Mouse (Mus musculus) WW6 (cell line): ENCODE data around the gene Fam107b.
A peak's percentile ranks its signal among the peaks of the same experiment; 100 is the strongest.

ENCODE experiments used
- DNase-seq: peaks from one replicate; pipeline ENCODE4 v3.0.0-alpha.2; 2013; ENCODE audit warnings: low read depth, low spot score

Fam107b gene

DNA sequence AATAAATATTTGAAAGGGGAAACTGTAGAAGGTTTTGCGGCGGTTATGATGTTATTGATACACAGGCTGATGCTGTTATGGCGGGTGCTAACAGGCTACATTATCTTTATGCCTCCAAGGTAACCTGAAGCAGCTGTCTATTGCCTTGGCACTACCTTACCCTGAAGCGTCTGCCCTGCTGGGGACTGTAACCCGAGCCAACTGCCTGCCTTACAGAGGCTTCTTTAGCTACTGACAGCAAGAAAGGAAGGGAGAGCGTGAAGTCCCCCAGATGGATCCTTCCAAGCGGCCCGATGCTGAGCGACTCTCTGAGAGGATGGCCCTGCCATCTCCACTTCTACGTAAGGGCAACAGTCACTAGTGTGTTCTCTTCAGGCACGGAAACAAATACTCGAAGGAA is at the start of gene Fam107b:
Gene Fam107b, plus strand, starts transcription at position 303 of the 400 bp plus-strand sequence.
- no peak for DNase-seq

DNA sequence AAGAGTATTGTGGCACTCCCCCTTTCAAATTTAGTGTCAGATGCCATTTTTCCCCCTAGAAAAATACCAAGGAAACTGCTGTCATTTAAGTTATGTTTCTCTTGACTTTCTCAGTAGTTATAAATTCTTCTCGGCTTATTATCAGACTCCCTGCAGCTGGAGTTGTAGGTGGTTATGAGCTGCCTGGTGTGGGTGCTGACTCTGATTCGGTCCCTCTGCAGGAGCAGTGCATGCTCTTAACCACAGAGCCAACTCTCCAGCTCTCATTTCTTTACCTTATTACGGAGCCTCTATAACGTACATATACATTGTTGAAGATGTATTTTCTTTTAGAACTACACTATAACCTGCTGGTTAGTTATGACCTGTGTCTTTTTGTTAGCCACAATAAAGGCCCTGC is 47.7 kb upstream of the Fam107b start:
- no peak for DNase-seq

DNA sequence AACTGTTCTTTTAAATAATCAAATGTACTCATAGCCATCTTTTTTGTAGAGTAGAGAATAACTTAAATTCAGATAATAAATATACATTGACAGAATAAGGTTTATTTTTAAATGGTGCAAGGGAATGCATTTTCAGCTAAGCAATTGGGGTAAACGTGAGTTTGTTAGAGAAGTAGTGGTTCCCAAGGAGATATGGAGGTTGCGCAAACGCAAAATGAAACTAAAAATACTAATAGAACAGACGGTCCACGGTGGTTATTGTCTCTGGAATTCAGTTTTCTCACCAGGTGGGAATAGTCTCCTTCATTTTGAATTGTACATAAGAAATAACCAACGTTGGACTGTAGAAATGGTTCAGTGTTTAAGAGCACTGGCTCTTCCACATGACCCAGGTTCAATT is 44.0 kb upstream of the Fam107b start:
- DNase-seq, result no peak

DNA sequence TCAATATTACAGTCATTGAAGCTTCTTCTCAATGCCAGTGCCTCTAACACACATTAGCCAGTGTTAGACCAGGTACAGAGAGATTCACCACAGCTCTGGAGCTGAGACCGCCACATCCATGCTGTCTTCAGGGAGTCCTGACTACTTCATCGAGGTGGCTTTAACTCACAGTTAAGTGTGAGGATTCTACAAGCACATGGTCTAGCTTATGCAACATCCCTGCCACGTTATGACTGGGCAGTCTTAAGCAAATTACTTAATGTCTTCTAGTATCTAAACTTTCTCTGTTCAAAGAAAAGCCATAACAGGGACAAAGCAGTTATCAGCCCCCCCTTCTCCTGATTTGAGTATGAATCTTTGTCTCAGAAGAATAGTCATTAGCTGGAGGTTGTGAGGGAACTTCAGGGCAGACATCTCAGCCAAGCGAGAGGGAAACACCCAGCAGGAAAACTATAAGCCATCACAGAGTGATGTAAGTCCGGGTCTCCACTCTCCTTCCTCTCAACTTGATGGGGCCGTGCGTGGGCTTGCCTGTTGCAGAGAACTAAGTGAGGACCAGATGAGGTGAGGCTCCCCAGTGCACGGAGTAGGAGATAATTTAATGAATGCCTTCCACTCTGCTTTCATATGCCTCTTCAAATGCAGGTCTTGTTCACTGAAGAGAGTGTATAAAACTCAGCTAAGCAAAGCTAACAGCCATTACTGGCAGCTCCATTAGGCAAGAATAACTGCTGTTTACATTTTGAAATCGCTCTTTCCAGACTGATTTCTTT is 28.8 kb upstream of the Fam107b start:
- DNase-seq, result no peak

DNA sequence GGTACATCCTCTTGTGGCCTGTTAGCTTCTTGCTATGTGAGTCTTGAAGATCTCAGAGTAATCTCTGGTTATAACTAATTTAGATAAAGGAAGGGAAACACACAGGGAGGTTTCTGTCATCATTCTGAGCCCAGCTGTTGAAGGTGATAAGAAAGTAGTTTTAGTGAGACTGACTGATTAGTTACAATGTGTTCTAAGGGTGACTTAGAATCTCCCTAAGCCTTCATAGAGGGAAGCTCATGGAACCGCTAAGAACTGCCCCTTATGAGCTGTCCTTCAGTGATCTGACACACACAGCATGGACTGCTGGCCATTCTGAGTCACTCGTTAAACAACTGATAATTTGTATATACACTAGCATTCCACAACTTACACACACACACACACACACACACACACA is 24.2 kb upstream of the Fam107b start:
- no peak for DNase-seq

DNA sequence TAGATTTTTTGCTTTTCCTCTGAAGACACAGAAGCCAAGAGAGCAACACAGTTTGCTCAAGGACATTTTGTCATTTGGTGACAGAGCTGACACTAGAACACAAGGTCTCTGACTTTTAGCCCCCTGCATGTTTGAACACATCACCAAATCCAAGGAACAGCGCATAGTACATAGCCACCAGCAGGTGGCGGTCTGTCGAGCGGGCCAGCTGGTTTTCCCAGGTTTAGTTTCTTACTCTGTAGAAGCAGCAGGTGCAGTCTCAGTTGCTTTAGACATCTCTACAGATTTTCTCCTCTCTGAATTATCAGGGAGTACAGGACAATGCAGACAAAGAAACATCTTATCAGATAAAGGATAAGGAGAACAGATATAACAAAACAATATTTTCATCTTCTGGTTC is 23.7 kb upstream of the Fam107b start:
- DNase-seq, result peak; percentile 20

DNA sequence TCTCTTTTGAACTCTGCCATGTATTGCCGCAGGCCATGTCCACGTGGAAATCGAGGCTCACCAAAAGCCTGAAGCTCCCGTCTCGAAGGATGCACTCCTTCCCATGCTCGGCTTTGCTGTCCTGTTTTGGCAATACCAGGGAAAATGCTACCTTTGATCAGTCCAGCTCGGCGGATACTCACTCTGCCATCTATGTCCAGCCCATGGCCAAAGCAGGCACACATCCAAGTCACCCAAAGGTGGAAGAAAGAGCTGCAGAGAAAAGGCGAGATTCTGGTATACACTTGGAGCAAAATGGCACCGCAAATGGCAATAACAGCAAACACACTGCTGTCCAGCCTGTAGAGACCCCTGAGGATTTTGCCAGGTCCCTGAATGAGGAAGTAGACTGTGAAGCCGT is 318 bp downstream of the Fam107b start:
- no peak for DNase-seq

DNA sequence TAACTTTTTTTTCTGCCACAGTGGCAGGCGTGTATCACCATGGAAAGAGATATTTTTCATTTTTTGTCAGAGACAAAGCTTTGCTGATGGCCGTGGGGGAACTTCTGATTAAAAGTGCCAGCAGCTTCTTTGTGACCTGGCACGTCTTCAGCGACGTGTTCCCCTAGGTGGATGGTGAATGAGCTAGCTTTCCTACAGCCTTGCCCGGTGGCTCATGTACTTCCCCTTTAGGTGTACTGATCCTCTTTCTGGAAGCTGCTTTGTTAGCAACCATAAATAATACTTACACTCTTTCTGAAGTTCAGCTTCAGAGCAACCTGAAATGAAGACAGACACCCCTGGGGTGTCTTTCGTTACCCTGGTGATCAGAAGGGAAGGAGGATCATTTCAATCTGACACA is 3.6 kb downstream of the Fam107b start:
- DNase-seq, result no peak

DNA sequence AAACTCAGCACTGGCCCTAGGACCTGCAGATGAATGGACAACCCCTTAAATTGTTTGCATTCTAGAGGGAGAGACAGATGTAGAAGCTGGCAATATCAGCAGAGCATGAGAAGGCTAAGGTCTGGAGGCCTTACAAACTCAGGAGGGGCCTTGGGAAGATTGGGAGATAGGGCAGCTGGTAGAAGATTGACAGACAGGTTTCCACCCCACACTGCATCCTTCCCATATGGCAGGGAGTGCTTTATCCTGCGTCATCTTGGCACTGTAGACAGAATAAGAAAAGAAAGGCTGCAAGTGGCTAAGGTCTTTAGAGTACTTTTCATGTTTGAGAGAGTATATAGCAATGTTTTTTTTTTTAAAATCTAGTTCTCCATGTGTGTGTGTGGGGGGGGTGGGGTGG is 4.9 kb downstream of the Fam107b start:
- DNase-seq, result no peak

DNA sequence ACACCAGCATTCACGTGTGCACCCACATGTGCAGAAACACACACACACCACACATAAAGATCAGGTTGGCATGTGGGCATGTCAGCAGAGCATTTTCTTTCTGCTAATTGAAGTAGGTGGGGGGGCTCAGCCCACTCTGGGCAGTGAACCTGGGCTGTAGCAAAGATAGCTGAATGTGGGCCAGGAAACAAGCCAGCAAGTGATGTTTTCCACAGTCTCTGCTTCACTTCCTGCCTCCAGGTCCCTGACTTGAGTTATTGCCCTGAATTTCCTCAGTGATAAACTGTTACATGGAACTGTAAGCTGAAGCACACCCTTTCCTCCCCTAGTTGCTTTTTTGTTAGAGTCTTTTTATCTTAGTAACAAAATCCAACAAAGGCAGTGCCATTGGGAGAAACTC is 6.1 kb downstream of the Fam107b start:
- no peak for DNase-seq

DNA sequence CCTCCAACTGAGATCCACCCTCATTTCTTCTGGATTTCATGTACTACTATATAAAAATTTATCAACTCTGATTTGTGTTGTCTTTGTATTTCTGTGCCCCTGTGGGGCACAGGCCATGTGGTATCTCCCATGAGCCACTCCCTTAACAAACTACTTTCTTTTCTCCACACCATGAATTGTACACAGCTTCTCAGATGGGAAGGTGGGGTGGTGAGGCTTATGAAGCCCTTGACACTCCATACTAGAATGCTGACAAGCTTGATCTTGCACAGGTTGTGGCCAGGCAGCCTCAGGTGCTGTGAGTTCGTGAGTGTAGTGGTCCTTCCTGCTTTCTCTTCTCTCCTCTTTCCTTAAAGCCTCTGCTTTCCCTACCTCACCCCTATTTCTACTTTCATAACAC is 6.9 kb downstream of the Fam107b start:
- no peak for DNase-seq

DNA sequence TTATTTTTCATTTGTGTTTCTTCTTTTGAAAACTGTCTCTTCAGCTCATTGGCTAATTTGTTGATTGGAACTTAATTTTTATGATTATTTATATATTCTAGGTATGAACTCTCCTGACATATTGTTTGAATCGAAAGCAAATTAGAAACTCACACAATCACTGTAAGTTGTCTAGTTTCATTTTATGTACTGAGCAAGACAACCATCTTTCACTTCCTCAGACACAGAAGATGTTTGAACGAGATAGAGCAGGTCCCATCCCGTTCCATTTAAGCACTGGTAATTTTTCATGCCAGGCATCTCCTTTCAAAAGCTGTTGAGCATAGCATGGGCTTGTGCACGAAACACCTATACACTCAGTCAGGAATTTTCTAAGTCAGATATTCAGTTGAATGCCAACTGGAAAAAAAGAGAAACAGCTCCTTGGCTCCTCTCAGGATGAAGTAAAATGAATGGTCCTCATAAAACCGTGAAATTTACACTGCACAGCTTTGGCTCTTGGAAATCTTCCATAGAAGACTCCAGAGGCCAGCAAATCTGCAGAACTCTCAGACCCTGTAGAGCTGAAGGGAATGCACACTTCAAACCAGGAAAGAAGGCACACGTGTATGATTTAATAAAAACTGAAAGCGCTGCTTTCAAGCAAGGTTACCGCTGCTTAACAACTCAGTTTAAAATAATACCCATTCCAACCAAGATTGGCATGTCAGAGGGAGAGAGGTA is 8.1 kb downstream of the Fam107b start:
- no peak for DNase-seq

DNA sequence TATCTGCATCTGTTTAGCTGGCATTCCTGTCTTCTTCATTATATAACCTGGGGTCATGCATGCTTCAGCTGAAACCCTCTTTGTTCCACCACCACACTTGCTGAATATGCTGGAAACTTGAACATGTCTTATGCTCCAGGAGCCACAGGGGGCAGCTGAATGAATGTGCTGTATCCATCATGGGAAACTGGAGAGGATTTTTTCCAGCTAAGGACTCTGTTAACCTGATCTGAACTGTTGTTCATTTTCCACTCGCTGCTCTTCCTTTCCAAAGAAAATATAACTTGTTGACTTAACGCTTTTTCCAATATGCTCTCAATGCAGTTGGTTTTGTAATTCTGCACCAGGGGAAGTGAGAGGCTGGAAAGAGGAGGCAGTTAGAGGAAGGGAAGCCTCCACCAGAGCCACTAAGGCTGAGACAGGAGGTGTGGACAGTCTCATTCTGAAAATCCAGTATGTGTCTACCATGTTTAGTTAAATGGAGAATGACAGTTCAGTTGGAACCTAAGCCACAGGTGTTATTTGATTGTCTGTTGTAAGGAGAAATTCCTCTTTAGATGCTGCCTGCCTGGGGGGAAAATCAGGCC is 9.1 kb downstream of the Fam107b start:
- no peak for DNase-seq

DNA sequence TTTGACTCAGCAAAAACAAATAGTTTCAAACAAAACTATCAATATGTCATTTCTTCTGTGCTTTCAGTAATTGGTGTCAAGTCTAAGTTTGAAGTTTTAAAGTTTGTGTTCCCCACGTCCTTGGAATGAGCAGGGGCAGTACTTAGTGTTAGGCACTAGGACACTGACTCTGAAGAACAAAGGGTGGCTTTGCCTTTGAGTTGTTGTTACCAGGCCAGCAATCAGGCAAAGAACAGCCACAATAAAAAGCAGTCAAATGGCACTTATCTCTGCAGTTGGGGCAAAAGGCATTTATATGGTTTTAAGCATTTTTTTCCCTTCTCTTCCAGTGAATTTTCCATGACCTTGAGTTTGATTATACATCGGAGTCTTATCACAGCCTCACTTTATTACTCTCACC is 12.5 kb downstream of the Fam107b start:
- DNase-seq, result no peak

DNA sequence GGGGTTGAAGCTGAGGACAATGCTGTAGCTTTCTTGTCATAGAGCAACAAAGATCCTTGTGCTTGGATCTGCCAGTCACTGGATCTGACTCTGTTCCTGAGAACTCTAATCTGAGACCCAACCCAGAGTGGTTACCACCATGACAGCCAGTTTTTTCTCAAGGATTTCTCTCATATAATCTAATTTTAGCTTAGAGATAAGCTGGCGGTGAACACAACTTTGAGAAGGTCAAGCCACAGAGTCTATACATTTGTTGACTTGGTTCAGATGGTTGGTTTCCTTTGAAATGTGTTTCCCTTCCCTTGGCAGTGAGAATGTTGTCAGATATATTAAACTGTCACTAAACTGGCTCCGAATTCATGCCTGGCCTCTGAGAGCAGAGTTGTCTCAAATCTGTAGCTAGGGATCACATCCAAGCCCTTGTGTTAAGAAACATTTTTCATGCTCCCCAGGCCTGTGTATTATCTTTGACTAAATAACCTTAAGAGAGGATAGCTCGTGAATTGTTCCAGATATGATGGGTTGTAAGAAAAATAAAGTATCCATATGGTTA is 15.0 kb downstream of the Fam107b start:
- no peak for DNase-seq

DNA sequence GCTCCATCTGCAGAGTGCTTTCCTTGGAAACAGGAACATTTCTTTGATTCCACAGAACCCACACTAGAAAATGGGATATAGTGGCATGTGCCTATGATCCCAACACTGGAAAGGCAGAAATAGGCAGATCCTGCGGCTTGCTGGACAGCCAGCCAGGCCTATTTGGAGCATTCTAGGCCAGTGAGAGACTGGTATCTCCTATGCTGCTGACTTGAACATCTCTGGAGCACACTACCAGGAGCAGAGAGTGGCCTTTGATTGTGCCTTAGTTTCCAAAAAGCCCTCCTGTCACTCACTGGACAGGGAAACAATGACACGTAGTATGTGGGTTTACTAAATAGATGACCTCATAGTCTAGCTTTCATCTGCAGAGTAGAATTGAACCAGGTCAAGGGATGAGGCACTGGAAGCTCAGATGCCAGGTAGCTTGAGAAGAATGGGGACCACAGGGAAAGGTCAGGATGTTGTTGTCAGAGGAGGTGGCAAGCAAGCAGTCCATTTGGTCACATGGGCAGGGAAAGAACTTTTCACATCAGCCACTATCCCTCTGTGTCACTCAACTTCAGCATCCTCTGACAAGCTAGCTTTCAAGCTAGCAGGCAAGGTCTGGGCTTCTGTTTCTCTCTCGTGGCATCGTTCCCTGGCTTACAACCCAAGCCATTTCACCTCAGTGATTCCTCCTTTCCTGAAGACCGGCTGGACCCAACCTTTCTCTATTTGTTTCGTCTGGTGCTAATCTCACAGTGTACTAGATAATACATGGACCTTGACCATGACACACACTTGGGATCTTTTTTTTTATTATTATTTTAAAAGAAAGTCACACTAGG is 20.0 kb downstream of the Fam107b start:
- no peak for DNase-seq

DNA sequence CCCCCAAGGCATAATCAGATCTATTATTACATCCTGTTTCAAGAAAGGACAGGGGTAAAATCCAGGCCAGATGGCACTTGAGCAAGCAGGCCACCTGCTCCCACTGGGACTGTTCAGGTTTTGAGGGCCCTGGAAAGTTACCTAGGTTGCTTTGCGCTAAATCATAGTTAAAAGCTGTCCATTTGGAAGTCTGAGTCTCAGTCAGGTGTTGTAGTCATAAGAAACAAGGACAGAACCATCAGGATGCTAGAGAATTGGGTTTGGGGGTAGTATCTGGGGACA is 20.6 kb downstream of the Fam107b start:
- DNase-seq, result no peak

DNA sequence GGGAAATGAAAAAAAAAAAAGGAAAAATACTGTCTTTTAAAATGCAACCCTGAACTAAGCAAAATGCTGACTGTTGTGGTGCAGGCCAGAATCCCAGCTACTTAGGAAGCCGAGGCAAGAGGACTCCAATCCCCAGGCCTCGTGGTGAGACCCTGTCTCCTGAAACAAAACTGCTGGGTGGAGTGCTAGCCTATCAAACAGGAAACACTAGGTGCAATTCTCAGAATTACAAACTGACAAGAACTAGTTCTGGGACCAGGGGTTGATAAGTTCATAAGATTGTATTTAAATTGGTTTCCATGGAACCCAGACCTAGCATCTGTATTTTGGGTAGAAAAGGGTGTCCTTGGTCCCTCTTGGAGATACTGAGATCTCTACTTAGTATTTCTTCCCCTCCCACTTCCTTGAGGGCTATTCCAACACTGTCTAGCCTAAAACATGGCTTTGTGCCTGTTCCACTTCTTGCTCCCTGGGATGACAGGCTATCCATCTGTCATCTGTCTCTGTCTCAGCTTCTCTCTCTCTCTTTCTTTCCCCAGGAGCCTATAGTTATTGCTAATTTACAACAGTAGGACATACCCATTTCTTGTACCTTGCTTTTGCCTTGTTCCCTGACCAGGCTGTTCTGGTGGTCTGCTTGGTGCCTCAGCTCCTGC is 24.5 kb downstream of the Fam107b start:
- no peak for DNase-seq

DNA sequence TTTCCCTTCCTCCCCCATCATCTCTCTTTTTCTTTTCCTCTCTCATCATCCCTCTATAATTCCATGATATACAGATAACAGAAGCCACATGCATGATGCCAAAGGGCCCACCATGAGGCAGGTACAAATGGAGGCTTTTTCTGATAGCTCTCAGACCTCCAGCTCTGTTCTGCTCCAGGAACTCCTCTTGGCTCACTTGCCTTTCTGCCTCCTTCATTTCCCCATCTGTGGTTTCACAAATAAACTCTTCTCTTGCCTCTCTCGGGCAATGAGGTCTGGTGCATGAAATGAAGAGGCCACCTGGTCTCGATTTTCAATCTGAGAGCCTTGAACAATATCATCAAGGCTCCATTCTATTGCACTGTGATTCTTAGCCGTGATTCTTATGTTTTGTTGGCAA is 30.1 kb downstream of the Fam107b start:
- DNase-seq, result no peak

DNA sequence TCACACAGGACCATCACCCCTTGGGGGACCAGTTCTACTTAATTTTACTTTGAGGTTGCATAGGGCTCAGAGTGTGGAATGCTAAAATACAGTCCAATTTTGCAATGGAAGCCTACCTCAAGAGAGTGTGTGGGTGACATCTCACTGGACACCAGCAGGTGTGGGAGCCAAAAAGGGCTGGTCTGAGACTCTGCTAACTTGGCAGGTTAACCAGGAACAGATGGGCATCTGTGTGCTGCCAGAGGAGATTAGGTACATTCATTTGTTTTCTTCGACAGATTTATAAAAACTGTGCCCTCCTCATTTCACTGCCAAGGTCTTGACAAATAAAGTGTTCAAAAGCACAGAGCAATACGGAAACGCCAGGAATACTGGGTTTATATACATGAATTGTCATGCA is 32.3 kb downstream of the Fam107b start:
- no peak for DNase-seq

DNA sequence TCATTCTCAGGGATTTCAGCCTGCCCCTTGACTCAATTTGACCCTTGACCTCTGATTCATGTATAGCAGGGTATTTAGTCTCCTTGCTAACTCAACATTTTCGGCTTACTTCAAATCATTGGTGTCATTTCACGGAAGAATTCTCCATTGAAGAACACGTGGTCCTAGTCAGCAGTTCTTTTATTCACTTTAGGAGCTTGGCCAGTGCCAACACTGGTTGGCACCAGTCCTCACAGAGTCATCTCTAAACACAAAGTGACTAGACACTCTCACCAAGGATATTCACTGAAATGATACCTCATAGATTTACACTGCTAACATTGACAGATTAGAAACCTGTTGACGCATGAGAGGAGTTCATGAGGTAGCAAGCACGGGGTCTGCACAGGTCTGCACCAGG is 32.9 kb downstream of the Fam107b start:
- no peak for DNase-seq
